Mouse (Mus musculus): ENCODE results near the gene Prepl. TPM values are rescaled to one million over a fixed set of nuclear protein-coding genes. Genes with fewer than 3 reads are reported as not detected.

Gene Prepl
- total and polyA plus RNA-seq, 2 experiments from 2014 or later, result 30.1 to 40.8 TPM

- Histone ChIP-seq H3K9me3 (replicated peaks; ENCODE audit: control insufficient read depth, low read length) (peaks cover 6% of the 10 kb centered on the region; the same call in 1 of the 2 replicates), H3K9ac (replicated peaks; ENCODE audit: low read depth, low read length) (no peak overlapping the region), H3K4me3 (ENCODE audit: low read depth, low read length) (no peak overlapping the region), H3K4me1 (ENCODE audit: control insufficient read depth, insufficient read depth) (no peaks in the 10 kb centered on the region), H3K27ac (ENCODE audit: low read depth) (no peak overlapping the region), H3K36me3 (replicated peaks; ENCODE audit: control insufficient read depth, insufficient read depth, low read length) (peaks cover 5% of the 10 kb centered on the region; the same call in 1 of the 2 replicates), H3K4me2 (ENCODE audit: low read depth, low read length) (no peak overlapping the region), H3K27me3 (ENCODE audit: control insufficient read depth, insufficient read depth, low read length) (no peaks in the 10 kb centered on the region)
- no peak for DNase-seq (ENCODE audit: low spot score)
- 42% methylated on average over 2 of the region's 2 CpGs for WGBS
- TF ChIP-seq CTCF (IDR thresholded peaks at IDR 0.05; ENCODE audit: low read depth) (no peak), EP300 (IDR thresholded peaks at IDR 0.05; ENCODE audit: low read depth) (no peak)
- no peak for ATAC-seq (ENCODE audit: insufficient read depth, low read depth)
Measured at GRCm38 (mm10) chr17:85103310-85103709, 13.3 kb upstream of the Prepl start.

- Histone ChIP-seq H3K9ac (replicated peaks; ENCODE audit: low read depth, low read length) (no peak overlapping the region), H3K4me1 (ENCODE audit: control insufficient read depth, insufficient read depth) (no peaks in the 10 kb centered on the region), H3K9me3 (replicated peaks; ENCODE audit: control insufficient read depth, low read length) (peaks cover 6% of the 10 kb centered on the region; the same call in 1 of the 2 replicates), H3K36me3 (replicated peaks; ENCODE audit: control insufficient read depth, insufficient read depth, low read length) (peaks cover 15% of the 10 kb centered on the region), H3K4me2 (ENCODE audit: low read depth, low read length) (no peak overlapping the region), H3K4me3 (ENCODE audit: low read depth, low read length) (no peak overlapping the region), H3K27ac (ENCODE audit: low read depth) (no peak overlapping the region), H3K27me3 (ENCODE audit: control insufficient read depth, insufficient read depth, low read length) (no peaks in the 10 kb centered on the region)
- TF ChIP-seq CTCF (IDR thresholded peaks at IDR 0.05; ENCODE audit: low read depth), result no peak
- TF ChIP-seq EP300 (IDR thresholded peaks at IDR 0.05; ENCODE audit: low read depth), result no peak
- ATAC-seq (ENCODE audit: insufficient read depth, low read depth), result no peak
- DNase-seq (ENCODE audit: low spot score), result no peak
- WGBS, result 86% methylated on average over 7 of the region's 7 CpGs
Measured at GRCm38 (mm10) chr17:85101751-85102150, 11.7 kb upstream of the Prepl start.

- Histone ChIP-seq H3K4me1 (ENCODE audit: control insufficient read depth, insufficient read depth) (no peaks in the 10 kb centered on the region), H3K4me2 (ENCODE audit: low read depth, low read length) (no peak overlapping the region), H3K4me3 (ENCODE audit: low read depth, low read length) (no peak overlapping the region), H3K9ac (replicated peaks; ENCODE audit: low read depth, low read length) (no peak overlapping the region), H3K36me3 (replicated peaks; ENCODE audit: control insufficient read depth, insufficient read depth, low read length) (peaks cover 15% of the 10 kb centered on the region), H3K27ac (ENCODE audit: low read depth) (no peak overlapping the region), H3K27me3 (ENCODE audit: control insufficient read depth, insufficient read depth, low read length) (no peaks in the 10 kb centered on the region), H3K9me3 (replicated peaks; ENCODE audit: control insufficient read depth, low read length) (peaks cover 6% of the 10 kb centered on the region; the same call in 1 of the 2 replicates)
- ATAC-seq (ENCODE audit: insufficient read depth, low read depth) (no peak), DNase-seq (ENCODE audit: low spot score) (no peak)
- 79% methylated on average over 3 of the region's 3 CpGs for WGBS
- no peak for TF ChIP-seq CTCF (IDR thresholded peaks at IDR 0.05; ENCODE audit: low read depth)
- no peak for TF ChIP-seq EP300 (IDR thresholded peaks at IDR 0.05; ENCODE audit: low read depth)
Measured at GRCm38 (mm10) chr17:85100232-85100631, 10.2 kb upstream of the Prepl start.

- H3K4me3 ChIP-seq (ENCODE audit: low read depth, low read length), result no peak overlapping the region
- no peak overlapping the region for H3K9ac ChIP-seq (replicated peaks; ENCODE audit: low read depth, low read length)
- H3K9me3 ChIP-seq (replicated peaks; ENCODE audit: control insufficient read depth, low read length), result peaks cover 6% of the 10 kb centered on the region; the same call in 1 of the 2 replicates
- no peaks in the 10 kb centered on the region for H3K4me1 ChIP-seq (ENCODE audit: control insufficient read depth, insufficient read depth)
- TF ChIP-seq EP300 (IDR thresholded peaks at IDR 0.05; ENCODE audit: low read depth) (no peak), CTCF (IDR thresholded peaks at IDR 0.05; ENCODE audit: low read depth) (no peak)
- peaks cover 15% of the 10 kb centered on the region for H3K36me3 ChIP-seq (replicated peaks; ENCODE audit: control insufficient read depth, insufficient read depth, low read length)
- ATAC-seq (ENCODE audit: insufficient read depth, low read depth), result no peak
- no peak overlapping the region for H3K4me2 ChIP-seq (ENCODE audit: low read depth, low read length)
- DNase-seq (ENCODE audit: low spot score), result no peak
- H3K27ac ChIP-seq (ENCODE audit: low read depth), result no peak overlapping the region
- 90% methylated on average over 7 of the region's 7 CpGs for whole genome bisulfite sequencing
- H3K27me3 ChIP-seq (ENCODE audit: control insufficient read depth, insufficient read depth, low read length), result no peaks in the 10 kb centered on the region
Measured at GRCm38 (mm10) chr17:85098677-85099323, 8.8 kb upstream of the Prepl start.

- TF ChIP-seq EP300 (IDR thresholded peaks at IDR 0.05; ENCODE audit: low read depth), result no peak
- TF ChIP-seq CTCF (IDR thresholded peaks at IDR 0.05; ENCODE audit: low read depth), result no peak
- WGBS, result 91% methylated on average over 3 of the region's 3 CpGs
- Histone ChIP-seq H3K9ac (replicated peaks; ENCODE audit: low read depth, low read length) (no peak overlapping the region), H3K27ac (ENCODE audit: low read depth) (no peak overlapping the region), H3K9me3 (replicated peaks; ENCODE audit: control insufficient read depth, low read length) (peaks cover 6% of the 10 kb centered on the region; the same call in 1 of the 2 replicates), H3K4me1 (ENCODE audit: control insufficient read depth, insufficient read depth) (no peaks in the 10 kb centered on the region), H3K4me3 (ENCODE audit: low read depth, low read length) (no peak overlapping the region), H3K27me3 (ENCODE audit: control insufficient read depth, insufficient read depth, low read length) (no peaks in the 10 kb centered on the region), H3K36me3 (replicated peaks; ENCODE audit: control insufficient read depth, insufficient read depth, low read length) (peaks cover 15% of the 10 kb centered on the region), H3K4me2 (ENCODE audit: low read depth, low read length) (no peak overlapping the region)
- no peak for ATAC-seq (ENCODE audit: insufficient read depth, low read depth)
- no peak for DNase-seq (ENCODE audit: low spot score)
Measured at GRCm38 (mm10) chr17:85096396-85096795, 6.4 kb upstream of the Prepl start.

- Histone ChIP-seq H3K4me1 (ENCODE audit: control insufficient read depth, insufficient read depth) (peaks cover 16% of the 10 kb centered on the region), H3K36me3 (replicated peaks; ENCODE audit: control insufficient read depth, insufficient read depth, low read length) (no peaks in the 10 kb centered on the region), H3K4me2 (ENCODE audit: low read depth, low read length) (no peak overlapping the region), H3K27me3 (ENCODE audit: control insufficient read depth, insufficient read depth, low read length) (no peaks in the 10 kb centered on the region), H3K4me3 (ENCODE audit: low read depth, low read length) (no peak overlapping the region), H3K27ac (ENCODE audit: low read depth) (no peak overlapping the region), H3K9me3 (replicated peaks; ENCODE audit: control insufficient read depth, low read length) (no peaks in the 10 kb centered on the region), H3K9ac (replicated peaks; ENCODE audit: low read depth, low read length) (no peak overlapping the region)
- TF ChIP-seq EP300 (IDR thresholded peaks at IDR 0.05; ENCODE audit: low read depth) (no peak), CTCF (IDR thresholded peaks at IDR 0.05; ENCODE audit: low read depth) (no peak)
- no peak for DNase-seq (ENCODE audit: low spot score)
- 89% methylated on average over 6 of the region's 6 CpGs for WGBS
- no peak for ATAC-seq (ENCODE audit: insufficient read depth, low read depth)
Measured at GRCm38 (mm10) chr17:85091762-85092161, 1.7 kb upstream of the Prepl start.
